Mouse (Mus musculus) embryonic fibroblast, embryonic 13.5 days (primary cell): ENCODE results near the gene Igll1. TPM values are rescaled to one million over a fixed set of nuclear protein-coding genes. Genes with fewer than 3 reads are reported as not detected.
A peak's percentile ranks its signal among the peaks of the same experiment; 100 is the strongest.
"Not testable (repeated sequence)": the region's sequence is repeated elsewhere in the genome, so short reads cannot be mapped to it uniquely, and the experiment has no call there.

ENCODE experiments used
- H3K27ac ChIP-seq: 2 replicates; pipeline ENCODE4 v1.5.1; 2012; ENCODE audit warnings: low read length, control low read depth, inconsistent platforms; ENCODE audit not compliant: insufficient read depth
- H3K4me1 ChIP-seq: 2 replicates; pipeline ENCODE4 v1.6.1; 2011; ENCODE audit warnings: low read length; ENCODE audit not compliant: control insufficient read depth, insufficient read depth
- H3K4me3 ChIP-seq: 2 replicates; pipeline ENCODE4 v1.5.1; 2011; ENCODE audit warnings: mild to moderate bottlenecking, control low read depth, low read length; ENCODE audit not compliant: insufficient read depth
- CTCF ChIP-seq: IDR thresholded peaks from 2 replicates; pipeline ENCODE4 v1.5.1; 2011; ENCODE audit warnings: mild to moderate bottlenecking, control low read depth, low read length, moderate library complexity, borderline replicate concordance; ENCODE audit not compliant: insufficient read depth
- POLR2A ChIP-seq: IDR thresholded peaks from 2 replicates; pipeline ENCODE4 v1.6.1; 2011; ENCODE audit warnings: low read depth, mild to moderate bottlenecking, control low read depth, low read length, moderate library complexity
- polyA plus RNA-seq: library from polyadenylated mRNA; stranded (reverse); fragments of >200 nt; gene quantifications from 2 replicates; pipeline ENCODE4 v1.2.4, GENCODE M21; 2011; ENCODE audit warnings: low read depth; ENCODE audit not compliant: missing spikeins, insufficient read length

Gene Igll1
- polyA plus RNA-seq, 1 experiment: not detected

DNA sequence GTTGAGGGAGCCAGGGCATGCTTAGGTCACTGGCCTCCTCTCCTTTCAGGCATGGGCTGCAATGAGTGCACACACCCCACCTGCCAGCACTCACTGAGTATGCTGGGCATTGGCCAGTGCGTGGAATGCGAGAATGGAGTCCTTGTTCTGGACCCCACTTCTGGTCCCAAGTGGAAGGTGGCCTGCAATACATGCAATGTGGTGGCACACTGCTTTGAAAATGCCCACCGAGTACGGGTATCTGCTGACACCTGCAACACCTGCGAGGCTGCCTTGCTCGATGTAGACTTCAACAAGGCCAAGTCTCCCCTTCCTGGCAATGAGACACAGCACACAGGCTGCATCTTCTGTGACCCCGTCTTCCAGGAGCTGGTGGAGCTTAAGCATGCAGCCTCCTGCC lies 28.6 kb upstream of the Igll1 start:
- Histone ChIP-seq H3K4me1 (no peaks in the 10 kb centered on the region), H3K4me3 (no peak overlapping the region), H3K27ac (no peak overlapping the region)
- TF ChIP-seq POLR2A (no peak), CTCF (no peak)

DNA sequence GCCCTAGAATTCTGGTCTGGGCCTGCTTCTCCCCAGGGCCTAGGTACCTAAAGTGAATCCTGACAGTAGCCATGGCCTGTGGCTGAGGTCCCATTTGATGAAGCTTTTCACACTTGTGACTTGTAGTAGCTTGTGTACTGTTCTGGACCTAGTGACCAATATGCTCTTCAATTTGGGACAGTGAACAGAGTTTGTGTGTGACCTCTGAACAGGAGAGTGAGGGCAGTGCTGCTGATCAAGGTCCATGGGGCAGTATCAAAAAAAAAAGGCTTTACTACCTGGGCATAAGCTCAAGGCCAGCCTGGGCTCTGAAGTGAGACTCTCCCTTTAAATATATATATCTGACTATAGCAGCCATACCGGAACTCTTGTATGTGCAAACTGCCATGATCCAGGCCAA lies 24.6 kb upstream of the Igll1 start:
- H3K4me3 ChIP-seq: no peak overlapping the region
- TF ChIP-seq CTCF (no peak), POLR2A (no peak)
- H3K27ac ChIP-seq: no peak overlapping the region
- H3K4me1 ChIP-seq: no peaks in the 10 kb centered on the region

DNA sequence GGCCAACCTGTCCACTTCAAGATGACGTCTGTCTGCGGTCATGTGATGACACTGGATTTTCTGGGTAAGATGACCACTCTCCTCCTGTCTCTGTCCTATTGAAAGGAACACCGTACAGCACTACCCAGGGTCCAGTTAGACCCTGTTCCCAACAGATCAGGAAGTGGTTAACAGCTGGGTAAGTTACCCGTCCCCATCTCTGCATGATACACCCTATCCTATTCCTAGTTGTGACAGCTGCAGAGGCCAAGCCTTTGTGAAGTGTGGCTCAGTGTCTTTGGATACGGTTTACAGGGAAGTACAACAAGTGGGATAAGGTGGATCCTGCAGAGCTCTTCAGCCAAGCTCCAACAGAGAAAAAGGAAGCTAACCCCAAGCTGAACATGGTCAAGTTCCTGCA lies 15.2 kb upstream of the Igll1 start:
- Histone ChIP-seq H3K4me1 (no peaks in the 10 kb centered on the region), H3K27ac (no peak overlapping the region), H3K4me3 (no peak overlapping the region)
- TF ChIP-seq CTCF (no peak), POLR2A (no peak)

GRCm38 (mm10) chr16:16870617-16871331 lies 7.0 kb upstream of the Igll1 start, which contains the start of the genes Top3b and Vpreb1:
TSS of gene Top3b (plus strand) at chr16:16870736.
TSS of gene Vpreb1 (minus strand) at chr16:16870843.
- H3K27ac ChIP-seq: peak within 1 kb of the TSS; percentile 95
- no peaks in the 10 kb centered on the region; the same call in none of the 2 replicates for H3K4me1 ChIP-seq
- H3K4me3 ChIP-seq: peak within 1 kb of the TSS; percentile 89
- TF ChIP-seq CTCF (no peak), POLR2A (peak; percentile 73)

GRCm38 (mm10) chr16:16870241-16870616 lies 6.4 kb upstream of the Igll1 start:
- TF ChIP-seq CTCF (no peak), POLR2A (no peak)
- H3K4me3 ChIP-seq: 0 out of 2 replicates have a peak overlapping the region, but pooled peaks have one; percentile 3

GRCm38 (mm10) chr16:16865696-16866561 lies 2.1 kb upstream of the Igll1 start:
- no peak for TF ChIP-seq CTCF
- TF ChIP-seq POLR2A: no peak

More at GRCm38 (mm10) chr16:16870241-16870616, 6.4 kb upstream of the Igll1 start:
- H3K27ac ChIP-seq: peak overlapping the region; percentile 0; the same call in 1 of the 2 replicates
- H3K4me1 ChIP-seq: no peaks in the 10 kb centered on the region; the same call in none of the 2 replicates

DNA sequence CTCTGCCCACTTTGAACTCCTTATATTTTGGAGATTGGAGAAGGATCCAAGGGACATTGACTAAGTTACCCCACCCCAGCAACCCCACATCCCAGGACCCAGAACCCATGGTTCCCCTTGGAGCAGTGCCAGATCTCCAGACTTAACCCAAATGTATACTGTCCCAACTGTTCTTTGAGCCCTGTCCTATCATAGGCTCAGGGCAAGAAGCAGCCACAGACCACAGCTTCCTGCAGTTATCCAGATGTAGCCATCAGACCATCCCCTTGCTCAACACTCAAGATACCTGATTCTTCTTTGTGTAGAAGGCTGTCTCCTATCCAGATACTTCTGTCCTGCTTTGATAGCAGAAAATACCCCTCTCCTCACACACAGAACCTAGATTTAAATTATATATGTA lies 1.4 kb upstream of the Igll1 start:
- TF ChIP-seq POLR2A (no peak), CTCF (no peak)
- H3K27ac ChIP-seq: no peak overlapping the region
- H3K4me3 ChIP-seq: no peak overlapping the region
- no peaks in the 10 kb centered on the region for H3K4me1 ChIP-seq

More at GRCm38 (mm10) chr16:16865696-16866561, 2.1 kb upstream of the Igll1 start:
- H3K4me1 ChIP-seq: no peaks in the 10 kb centered on the region
- H3K27ac ChIP-seq: peak overlapping the region; percentile 87
- no peak overlapping the region for H3K4me3 ChIP-seq

GRCm38 (mm10) chr16:16862288-16862687 lies 1.5 kb downstream of the Igll1 start:
- H3K27ac ChIP-seq: no peak overlapping the region
- TF ChIP-seq POLR2A (no peak), CTCF (no peak)
- H3K4me1 ChIP-seq: no peaks in the 10 kb centered on the region
- no peak overlapping the region for H3K4me3 ChIP-seq

GRCm38 (mm10) chr16:16856731-16857476 lies 6.9 kb downstream of the Igll1 start:
- Histone ChIP-seq H3K4me3 (no peak overlapping the region), H3K4me1 (no peaks in the 10 kb centered on the region), H3K27ac (no peak overlapping the region)
- TF ChIP-seq CTCF (no peak), POLR2A (no peak)

DNA sequence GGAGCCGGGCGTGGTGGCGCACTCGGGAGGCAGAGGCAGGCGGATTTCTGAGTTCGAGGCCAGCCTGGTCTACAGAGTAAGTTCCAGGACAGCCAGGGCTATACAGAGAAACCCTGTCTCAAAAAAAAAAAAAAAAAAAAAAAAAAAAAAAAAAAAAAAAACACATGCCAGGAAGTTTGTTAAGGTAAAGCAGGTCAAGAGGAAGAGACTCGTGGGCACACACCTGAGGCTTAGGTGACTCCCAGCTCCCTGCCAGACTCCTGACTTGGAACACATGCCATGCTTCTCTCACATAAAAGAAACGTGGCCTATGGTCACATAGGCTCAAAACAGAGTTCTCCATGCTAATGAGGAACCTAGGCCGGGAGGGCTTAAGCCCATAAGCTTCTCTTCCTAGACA lies 7.7 kb downstream of the Igll1 start:
- not testable (repeated sequence) for H3K4me1 ChIP-seq, H3K4me3 ChIP-seq, H3K27ac ChIP-seq
